Mouse (Mus musculus) midbrain, embryonic 14.5 days (tissue): ENCODE data around the gene Ankrd7. TPM values are rescaled to one million over a fixed set of nuclear protein-coding genes. Genes with fewer than 3 reads are reported as not detected.

Experiments used
- polyA plus RNA-seq: library from polyadenylated mRNA; unstranded; fragments of >200 nt; fragmentation: Nextera tagmentation; extraction: Ambion mirVana; gene quantifications from 2 replicates; pipeline ENCODE4 v1.2.1, GENCODE M21; 2014

Ankrd7 gene
- polyA plus RNA-seq, 1 experiment from 2014 or later: not detected

Other genes with a start within 250 kb of the Ankrd7 start
- 111 and 137 TPM in 2 replicates for gene Lsm8, start 17.7 kb upstream of the Ankrd7 start, polyA plus RNA-seq